Mouse (Mus musculus) spleen, adult 2 months (tissue): Measurements from ENCODE around the gene Mynn. TPM values are rescaled to one million over a fixed set of nuclear protein-coding genes. Genes with fewer than 3 reads are reported as not detected.

Source experiments
- DNase-seq, 2 experiments: peaks; one replicate each; pipeline versions ENCODE4 v3.0.0 to v3.0.0-alpha.2; 2012 to 2021; ENCODE audit warnings: low spot score in 2 of 2, low read depth in 1 of 2
- H3K27ac ChIP-seq: fragments of 200-500 bp; 2 replicates; pipeline ENCODE4 v1.5.1; 2012; ENCODE audit warnings: low read length, inconsistent platforms; ENCODE audit not compliant: insufficient read depth
- H3K27me3 ChIP-seq: fragments of 200-500 bp; 2 replicates; pipeline ENCODE4 v1.6.1; 2012; ENCODE audit warnings: mild to moderate bottlenecking, moderate library complexity, low read length, inconsistent platforms; ENCODE audit not compliant: control insufficient read depth, insufficient read depth
- H3K36me3 ChIP-seq: fragments of 200-500 bp; 2 replicates; pipeline ENCODE4 v1.6.1; 2012; ENCODE audit warnings: mild to moderate bottlenecking, low read length, inconsistent platforms; ENCODE audit not compliant: control insufficient read depth, insufficient read depth
- H3K4me1 ChIP-seq: fragments of 200-500 bp; 2 replicates; pipeline ENCODE4 v1.6.1; 2011; ENCODE audit warnings: inconsistent platforms; ENCODE audit not compliant: control insufficient read depth, insufficient read depth, insufficient read length
- H3K4me3 ChIP-seq: fragments of 200-500 bp; 2 replicates; pipeline ENCODE4 v1.5.1; 2011; ENCODE audit warnings: mild to moderate bottlenecking, inconsistent platforms; ENCODE audit not compliant: insufficient read depth, insufficient read length; ENCODE audit errors: extremely low read depth
- CTCF ChIP-seq: fragments of 200-500 bp; IDR thresholded peaks from 2 replicates; pipeline ENCODE4 v1.5.1; 2011; ENCODE audit warnings: mild to moderate bottlenecking, inconsistent platforms; ENCODE audit not compliant: insufficient read depth, insufficient read length, insufficient replicate concordance; ENCODE audit errors: extremely low read depth
- POLR2A ChIP-seq: fragments of 200-500 bp; IDR thresholded peaks from 2 replicates; pipeline ENCODE4 v1.6.1; 2011; ENCODE audit warnings: low read depth, low read length, inconsistent platforms
- WGBS: fragments of 180-500 bp; shearing (Covaris S2); methylation state at CpG from one replicate; pipeline ENCODE4 v1.1.7; 2018; 5-methylcytosine and 5-hydroxymethylcytosine counted together
- polyA plus RNA-seq: library from polyadenylated mRNA; depleted of rRNA; stranded (reverse); fragments of >200 nt; gene quantifications from 2 replicates; pipeline ENCODE4 v1.2.3, GENCODE M21; 2012

The Mynn gene
- polyA plus RNA-seq, 1 experiment: 9.8 TPM

GRCm38 (mm10) chr3:30601610-30602064, 228 bp upstream of the Mynn start:
- under 1% methylated on average over 13 of the region's 13 CpGs for WGBS
- no peak for TF ChIP-seq CTCF
- no peak for TF ChIP-seq POLR2A
- Histone ChIP-seq H3K4me3 (peak overlapping the region; percentile 87), H3K36me3 (peaks cover 3% of the 10 kb centered on the region), H3K27ac (peak overlapping the region; percentile 96), H3K27me3 (peaks cover 2% of the 10 kb centered on the region; the same call in 1 of the 2 replicates), H3K4me1 (0 out of 2 replicates have a peak, but pooled peaks cover 4% of the 10 kb centered on the region)
- DNase-seq: no peak

- TF ChIP-seq CTCF: no peak
- TF ChIP-seq POLR2A: no peak; the same call in 1 of the 2 replicates
- Histone ChIP-seq H3K27me3 (peaks cover 2% of the 10 kb centered on the region; the same call in 1 of the 2 replicates), H3K27ac (peak overlapping the region; percentile 96), H3K36me3 (peaks cover 6% of the 10 kb centered on the region), H3K4me1 (0 out of 2 replicates have a peak, but pooled peaks cover 4% of the 10 kb centered on the region), H3K4me3 (peak overlapping the region; percentile 87)
- DNase-seq: peak in 1 of 2 experiments; percentile 53
- WGBS: under 1% methylated on average over 27 of the region's 27 CpGs
Measured at GRCm38 (mm10) chr3:30602740-30603098, 854 bp downstream of the Mynn start.

- peaks cover 7% of the 10 kb centered on the region for H3K36me3 ChIP-seq
- H3K27me3 ChIP-seq: peaks cover 2% of the 10 kb centered on the region; the same call in 1 of the 2 replicates
- no peak for TF ChIP-seq CTCF
- TF ChIP-seq POLR2A: no peak
- 0 out of 2 replicates have a peak, but pooled peaks cover 4% of the 10 kb centered on the region for H3K4me1 ChIP-seq
- peak overlapping the region; percentile 6; the same call in 1 of the 2 replicates for H3K4me3 ChIP-seq
- H3K27ac ChIP-seq: no peak overlapping the region
- 58% methylated on average over 10 of the region's 10 CpGs for WGBS
- DNase-seq: no peak
Measured at GRCm38 (mm10) chr3:30603256-30603655, 1.4 kb downstream of the Mynn start.

GRCm38 (mm10) chr3:30608999-30609398, 7.1 kb downstream of the Mynn start:
- Histone ChIP-seq H3K27me3 (no peaks in the 10 kb centered on the region), H3K27ac (no peak overlapping the region), H3K4me1 (no peaks in the 10 kb centered on the region), H3K4me3 (no peak overlapping the region), H3K36me3 (peaks cover 42% of the 10 kb centered on the region)
- WGBS: 86% methylated on average over 3 of the region's 3 CpGs
- DNase-seq: no peak
- TF ChIP-seq CTCF: no peak
- TF ChIP-seq POLR2A: no peak

- TF ChIP-seq POLR2A (no peak), CTCF (no peak)
- H3K27me3 ChIP-seq: no peaks in the 10 kb centered on the region
- no peaks in the 10 kb centered on the region for H3K4me1 ChIP-seq
- H3K27ac ChIP-seq: no peak overlapping the region
- H3K4me3 ChIP-seq: no peak overlapping the region
- no peak for DNase-seq
- H3K36me3 ChIP-seq: peaks cover 51% of the 10 kb centered on the region
- 84% methylated on average over 4 of the region's 4 CpGs for WGBS
Measured at GRCm38 (mm10) chr3:30610930-30611329, 9.1 kb downstream of the Mynn start.

- DNase-seq: no peak
- H3K36me3 ChIP-seq: peaks cover 11% of the 10 kb centered on the region
- peak overlapping the region; percentile 58 for H3K27ac ChIP-seq
- H3K27me3 ChIP-seq: no peaks in the 10 kb centered on the region
- H3K4me3 ChIP-seq: no peak overlapping the region
- H3K4me1 ChIP-seq: no peaks in the 10 kb centered on the region; the same call in 1 of the 2 replicates
- TF ChIP-seq CTCF: no peak
- no peak for TF ChIP-seq POLR2A
- 43% methylated on average over 8 of the region's 8 CpGs for WGBS
Measured at GRCm38 (mm10) chr3:30620132-30620531, 18.3 kb downstream of the Mynn start.

- TF ChIP-seq CTCF: no peak
- no peak for TF ChIP-seq POLR2A
- H3K36me3 ChIP-seq: no peaks in the 10 kb centered on the region
- no peak for DNase-seq
- no peaks in the 10 kb centered on the region for H3K4me1 ChIP-seq
- WGBS: 68% methylated on average over 3 of the region's 3 CpGs
- H3K27me3 ChIP-seq: no peaks in the 10 kb centered on the region
- no peak overlapping the region for H3K4me3 ChIP-seq
- H3K27ac ChIP-seq: no peak overlapping the region
Measured at GRCm38 (mm10) chr3:30633681-30634080, 31.8 kb downstream of the Mynn start.
